ENCODE assay signal across 9 mouse cellular contexts in the genomic region with DNA sequence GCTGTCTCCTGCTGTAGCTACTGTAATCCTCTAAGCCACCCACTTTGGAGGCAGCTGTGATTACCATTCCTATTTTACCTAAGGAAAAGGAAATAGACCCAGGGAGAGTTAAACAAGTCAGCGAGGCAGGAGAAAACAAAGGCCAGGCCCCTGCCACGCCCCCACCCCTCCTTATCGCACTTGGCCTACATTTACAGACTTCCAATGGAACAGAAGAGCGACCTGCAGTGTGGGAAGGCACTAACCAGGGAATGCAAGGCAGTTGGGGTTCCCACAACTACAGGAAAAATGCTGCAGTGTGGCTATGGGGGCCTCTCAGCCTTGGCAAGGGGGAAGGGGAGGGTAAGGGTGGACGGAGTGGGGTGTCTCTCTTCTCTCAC. TPM values are rescaled to one million over a fixed set of nuclear protein-coding genes. Genes with fewer than 3 reads are reported as not detected.
DNase-seq lines count a peak whose midpoint lies in the region; ATAC-seq and TF ChIP-seq lines count a peak whose summit lies in the region.
"Had no signal": no experiment of that assay in that cellular context is flagged by ENCODE, and none has a peak within 500 bp of the region (broad histone marks: within the 10 kb centered on the region; RNA-seq: fewer than 3 reads in every experiment).

No protein-coding gene starts in this region.

- H3K9me3 ChIP-seq in hindbrain, embryonic 11.5 days (ENCODE audit: control insufficient read depth, low read length) = no peaks in the 10 kb centered on the region
- no peaks in the 10 kb centered on the region for H3K9me3 ChIP-seq in midbrain, embryonic 14.5 days (ENCODE audit: control insufficient read depth, low read length)

- peak overlapping the region; percentile 4 for H3K27ac ChIP-seq in hindbrain, embryonic 11.5 days (ENCODE audit: low read depth, low read length)
- H3K27ac ChIP-seq in midbrain, embryonic 14.5 days (replicated peaks; ENCODE audit: low read depth, low read length) = peak overlapping the region; percentile 57; the same call in 1 of the 2 replicates
- H3K27ac ChIP-seq in thymus, adult 2 months (ENCODE audit: control insufficient read depth, insufficient read depth, low read length) = no peak overlapping the region

- no peak for TF ChIP-seq CTCF in thymus, adult 2 months (IDR thresholded peaks at IDR 0.05; ENCODE audit: borderline replicate concordance, control insufficient read depth, extremely low read depth, insufficient read depth, low read length, poor library complexity)

- H3K4me1 ChIP-seq in hindbrain, embryonic 11.5 days (replicated peaks; ENCODE audit: control insufficient read depth, insufficient read depth, low read length) = peaks cover 13% of the 10 kb centered on the region; the same call in 1 of the 2 replicates
- H3K4me1 ChIP-seq in midbrain, embryonic 14.5 days (ENCODE audit: control insufficient read depth, insufficient read depth, low read length) = peaks cover 41% of the 10 kb centered on the region
- H3K4me1 ChIP-seq in thymus, adult 2 months (replicated peaks; ENCODE audit: control insufficient read depth, insufficient read depth, low read length) = no peaks in the 10 kb centered on the region

- peak; percentile 26; the same call in 1 of the 2 replicates for ATAC-seq in hindbrain, embryonic 11.5 days (ENCODE audit: low FRiP score)
- ATAC-seq in midbrain, embryonic 14.5 days (ENCODE audit: low FRiP score, low TSS enrichment) = no peak; the same call in 1 of the 2 replicates

- no peaks in the 10 kb centered on the region for H3K36me3 ChIP-seq in hindbrain, embryonic 11.5 days (ENCODE audit: control insufficient read depth, insufficient read depth, low read length)
- H3K36me3 ChIP-seq in midbrain, embryonic 14.5 days (ENCODE audit: control insufficient read depth, insufficient read depth, low read length) = no peaks in the 10 kb centered on the region
- H3K36me3 ChIP-seq in thymus, adult 2 months (ENCODE audit: control insufficient read depth, insufficient read depth, low read length) = no peaks in the 10 kb centered on the region

- TF ChIP-seq POLR2A in thymus, adult 2 months (IDR thresholded peaks at IDR 0.05; ENCODE audit: control insufficient read depth, extremely low read depth, insufficient read depth, low read length, poor library complexity) = no peak

- no peak overlapping the region for H3K4me3 ChIP-seq in hindbrain, embryonic 11.5 days (ENCODE audit: low read depth, low read length)
- no peak overlapping the region for H3K4me3 ChIP-seq in midbrain, embryonic 14.5 days (replicated peaks; ENCODE audit: low read depth, low read length)
- H3K4me3 ChIP-seq in thymus, adult 2 months (ENCODE audit: control insufficient read depth, insufficient read depth, low read length) = no peak overlapping the region

- intact Hi-C loops in heart, postnatal 10 days (cut with DNase I) = loop anchor here (2.0 kb wide), 1 partner anchor 69 kb away; no protein-coding TSS in a partner anchor

- H3K4me2 ChIP-seq in hindbrain, embryonic 11.5 days (replicated peaks; ENCODE audit: low read depth, low read length) = no peak overlapping the region
- 0 out of 2 replicates have a peak overlapping the region, but pooled peaks have one; percentile 4 for H3K4me2 ChIP-seq in midbrain, embryonic 14.5 days (ENCODE audit: low read length)
- H3K4me2 ChIP-seq: liver, embryonic 11.5 days had no signal

- peak; percentile 95 for DNase-seq in heart, adult 11 months
- DNase-seq in heart, postnatal 10 days = no peak
- peak; percentile 40 for DNase-seq in MN1 (ENCODE audit: low spot score)
- DNase-seq in hindbrain, embryonic 11.5 days (ENCODE audit: low spot score) = no peak
- no peak for DNase-seq in midbrain, embryonic 14.5 days
- DNase-seq in thymus, adult 2 months = no peak
- DNase-seq in left cerebral cortex, adult 11 months (ENCODE audit: low spot score) = no peak
- no peak for DNase-seq in frontal cortex, adult 2 months (ENCODE audit: extremely low spot score in 1 of 2, low spot score in 1 of 2)

- WGBS in hindbrain, embryonic 11.5 days = 23% methylated on average over 5 of the region's 5 CpGs
- 18% methylated on average over 5 of the region's 5 CpGs for WGBS in midbrain, embryonic 14.5 days
- 93% methylated on average over 5 of the region's 5 CpGs for WGBS in thymus, adult 2 months

- H3K9ac ChIP-seq in hindbrain, embryonic 11.5 days (ENCODE audit: low read depth, low read length) = peak overlapping the region; percentile 12; the same call in 1 of the 2 replicates
- 0 out of 2 replicates have a peak overlapping the region, but pooled peaks have one; percentile 6 for H3K9ac ChIP-seq in midbrain, embryonic 14.5 days (replicated peaks; ENCODE audit: low read length)

- no peaks in the 10 kb centered on the region for H3K27me3 ChIP-seq in hindbrain, embryonic 11.5 days (ENCODE audit: control insufficient read depth, insufficient read depth, low read length)
- no peaks in the 10 kb centered on the region for H3K27me3 ChIP-seq in midbrain, embryonic 14.5 days (ENCODE audit: control insufficient read depth, insufficient read depth, low read length)
- no peaks in the 10 kb centered on the region for H3K27me3 ChIP-seq in thymus, adult 2 months (ENCODE audit: control insufficient read depth, insufficient read depth, low read length)

RNA-seq across cellular contexts. Expression of gene Srp9, which starts 34.2 kb away (rescaled TPM):
- 10 to 100 TPM; 48.1 to 49.0 TPM for total RNA-seq in heart, postnatal 10 days (2021)
- polyA plus RNA-seq in hindbrain, embryonic 11.5 days (2014; fragmentation: Nextera tagmentation; extraction: Ambion mirVana) = 179 and 180 TPM in 2 replicates
- polyA plus RNA-seq in midbrain, embryonic 14.5 days (2014; fragmentation: Nextera tagmentation; extraction: Ambion mirVana) = 151 and 155 TPM in 2 replicates
- 44.6 and 53.6 TPM in 2 replicates for polyA plus RNA-seq in thymus, adult 2 months (2012; rRNA removed)
- polyA plus RNA-seq in frontal cortex, adult 2 months (2012; rRNA removed) = 116 and 120 TPM in 2 replicates

Comparison
In these comparisons a context has a peak if more than half of its experiments do, and no peak if none do; other contexts are left out.
1. DNase-seq: peak in heart, adult 11 months (single experiment) and MN1 (single experiment); none in heart, postnatal 10 days (0 of 2), hindbrain, embryonic 11.5 days (single experiment), midbrain, embryonic 14.5 days (single experiment), thymus, adult 2 months (single experiment), left cerebral cortex, adult 11 months (single experiment) and frontal cortex, adult 2 months (0 of 2).